Mouse (Mus musculus): ENCODE measurements at regions not wholly inside any gene's neighbourhood (a gene's known extent, or its start where the extent isn't known, plus 50 kb on each side); places are given as distances from the start of the nearest gene placed in this dataset.

DNA sequence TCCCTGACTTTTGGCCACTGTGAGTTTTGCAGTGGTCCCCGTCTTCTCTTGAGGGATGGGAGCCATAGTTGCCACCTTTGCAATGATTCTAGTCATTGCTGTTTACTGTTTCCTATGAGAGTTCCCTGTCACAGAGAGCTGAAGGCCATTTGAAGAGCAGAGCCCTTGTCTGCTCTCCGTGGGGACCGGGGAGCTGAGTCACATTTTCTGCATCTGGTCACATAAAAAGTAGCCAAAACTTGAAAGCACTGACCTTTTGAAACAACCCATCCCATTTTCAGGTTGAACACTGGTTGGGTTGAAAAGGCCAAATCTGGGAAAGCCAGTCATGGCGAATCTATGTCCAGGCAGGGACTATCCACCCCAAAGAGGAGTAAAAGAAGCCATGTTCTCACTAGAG, 387.9 kb upstream of the Mki67 start:
- intact Hi-C loops (cut with DNase I) = loop anchor here (1.0 kb wide), 1 partner anchor 8 kb away; no protein-coding TSS in a partner anchor
- Histone ChIP-seq H3K79me2 (replicated peaks; ENCODE audit: control insufficient read depth, insufficient read depth, low read length) (no peaks in the 10 kb centered on the region), H3K9ac (ENCODE audit: low read depth, low read length) (no peak overlapping the region), H3K4me3 (no peak overlapping the region), H3K27me3 (ENCODE audit: control insufficient read depth, insufficient read depth, low read length) (no peaks in the 10 kb centered on the region), H3K36me3 (ENCODE audit: control insufficient read depth, insufficient read depth, low read length) (no peaks in the 10 kb centered on the region), H3K27ac (no peak overlapping the region), H3K4me1 (ENCODE audit: control insufficient read depth, insufficient read depth, low read length) (no peaks in the 10 kb centered on the region)
- DNase-seq = no peak
- 82% methylated on average over 4 of the region's 4 CpGs for WGBS
- TF ChIP-seq POLR2A (IDR thresholded peaks at IDR 0.05; ENCODE audit: insufficient read depth, low read depth, low read length) (no peak), CTCF (IDR thresholded peaks at IDR 0.05) (no peak), EP300 (IDR thresholded peaks at IDR 0.05; ENCODE audit: insufficient read depth, low read depth, low read length) (no peak)

DNA sequence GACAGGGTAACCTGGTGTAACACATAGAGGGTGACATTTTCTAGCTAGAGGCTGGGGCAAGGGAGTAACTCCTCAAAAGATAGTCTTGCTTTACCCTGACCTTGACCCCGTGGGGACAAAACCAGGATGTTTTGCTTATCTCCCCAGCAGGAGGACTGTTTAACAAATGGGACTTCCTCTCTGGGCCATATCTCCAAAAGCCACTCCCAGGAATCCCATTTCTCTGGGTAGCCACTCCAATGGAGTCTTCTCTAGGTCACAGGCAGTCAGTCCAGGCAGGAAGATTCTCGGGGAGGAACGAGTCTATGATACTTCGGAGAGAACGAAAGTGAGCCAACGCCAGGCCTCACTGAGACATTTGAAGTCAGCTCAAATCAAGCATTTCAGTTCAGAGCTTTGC, 396.0 kb upstream of the Mki67 start:
- WGBS = 38% methylated on average over 6 of the region's 6 CpGs
- no peak for DNase-seq
- intact Hi-C loops (cut with DNase I) = loop anchor here (1.0 kb wide), 1 partner anchor 8 kb away; no protein-coding TSS in a partner anchor
- H3K4me3 ChIP-seq = no peak overlapping the region
- no peaks in the 10 kb centered on the region for H3K79me2 ChIP-seq (replicated peaks; ENCODE audit: control insufficient read depth, insufficient read depth, low read length)
- H3K4me1 ChIP-seq (ENCODE audit: control insufficient read depth, insufficient read depth, low read length) = peaks cover 2% of the 10 kb centered on the region; the same call in 1 of the 2 replicates
- H3K27ac ChIP-seq = no peak overlapping the region
- TF ChIP-seq CTCF (IDR thresholded peaks at IDR 0.05) (no peak), EP300 (IDR thresholded peaks at IDR 0.05; ENCODE audit: insufficient read depth, low read depth, low read length) (no peak), POLR2A (IDR thresholded peaks at IDR 0.05; ENCODE audit: insufficient read depth, low read depth, low read length) (no peak)
- no peak overlapping the region for H3K9ac ChIP-seq (ENCODE audit: low read depth, low read length)
- H3K27me3 ChIP-seq (ENCODE audit: control insufficient read depth, insufficient read depth, low read length) = no peaks in the 10 kb centered on the region
- no peaks in the 10 kb centered on the region for H3K36me3 ChIP-seq (ENCODE audit: control insufficient read depth, insufficient read depth, low read length)

DNA sequence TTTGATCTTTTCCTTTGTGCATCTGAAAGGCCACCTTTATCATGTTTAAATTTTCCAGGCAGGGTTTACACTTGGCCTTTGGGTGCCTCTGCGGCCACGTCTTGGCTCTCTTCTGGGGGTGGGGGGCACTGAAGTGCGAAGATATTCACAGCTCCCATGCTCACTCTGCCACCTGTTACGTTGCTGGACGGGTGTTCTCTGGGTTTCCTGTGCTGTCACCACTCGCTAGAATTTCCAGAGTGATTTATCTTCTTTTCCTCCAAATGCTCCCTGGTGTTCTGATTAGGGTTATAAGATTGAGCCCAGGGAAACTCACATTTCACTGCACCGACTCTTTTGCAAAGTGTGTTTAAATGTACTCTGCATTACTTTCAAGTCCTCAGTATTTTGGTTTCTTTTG, 404.8 kb upstream of the Mki67 start:
- TF ChIP-seq POLR2A (IDR thresholded peaks at IDR 0.05; ENCODE audit: insufficient read depth, low read depth, low read length) = no peak
- TF ChIP-seq CTCF (IDR thresholded peaks at IDR 0.05) = no peak
- TF ChIP-seq EP300 (IDR thresholded peaks at IDR 0.05; ENCODE audit: insufficient read depth, low read depth, low read length) = no peak
- DNase-seq = no peak
- Histone ChIP-seq H3K27me3 (ENCODE audit: control insufficient read depth, insufficient read depth, low read length) (no peaks in the 10 kb centered on the region), H3K27ac (no peak overlapping the region), H3K4me3 (no peak overlapping the region), H3K36me3 (ENCODE audit: control insufficient read depth, insufficient read depth, low read length) (no peaks in the 10 kb centered on the region), H3K4me1 (ENCODE audit: control insufficient read depth, insufficient read depth, low read length) (no peaks in the 10 kb centered on the region), H3K9ac (ENCODE audit: low read depth, low read length) (no peak overlapping the region), H3K79me2 (replicated peaks; ENCODE audit: control insufficient read depth, insufficient read depth, low read length) (no peaks in the 10 kb centered on the region)
- 40% methylated on average over 7 of the region's 7 CpGs for WGBS
- intact Hi-C loops (cut with DNase I) = no loop called here

DNA sequence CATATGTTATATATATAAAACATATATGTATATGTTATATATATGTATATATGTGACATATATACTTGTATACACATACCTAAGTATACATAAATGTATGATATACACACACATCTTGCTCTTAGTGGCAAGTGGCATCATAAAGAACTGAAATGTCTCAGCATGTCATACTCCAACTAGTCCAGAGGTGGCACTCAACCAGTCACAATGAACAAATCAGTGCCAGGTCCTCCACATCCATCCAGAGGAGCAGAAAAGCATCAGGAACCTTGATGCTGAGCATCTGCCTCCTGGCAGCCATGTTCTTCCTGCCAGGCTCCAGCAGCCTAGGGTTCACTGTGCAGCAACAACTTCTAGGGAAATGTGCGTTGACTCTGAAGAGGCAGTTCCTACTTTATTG, 405.2 kb upstream of the Mki67 start:
- no peak overlapping the region for H3K9ac ChIP-seq (ENCODE audit: low read depth, low read length)
- DNase-seq = no peak
- no peaks in the 10 kb centered on the region for H3K79me2 ChIP-seq (replicated peaks; ENCODE audit: control insufficient read depth, insufficient read depth, low read length)
- no peaks in the 10 kb centered on the region for H3K4me1 ChIP-seq (ENCODE audit: control insufficient read depth, insufficient read depth, low read length)
- H3K4me3 ChIP-seq = no peak overlapping the region
- intact Hi-C loops (cut with DNase I) = no loop called here
- TF ChIP-seq POLR2A (IDR thresholded peaks at IDR 0.05; ENCODE audit: insufficient read depth, low read depth, low read length) (no peak), CTCF (IDR thresholded peaks at IDR 0.05) (peak; percentile 25)
- WGBS = 92% methylated on average over 1 of the region's 1 CpGs
- no peaks in the 10 kb centered on the region for H3K36me3 ChIP-seq (ENCODE audit: control insufficient read depth, insufficient read depth, low read length)
- no peak overlapping the region for H3K27ac ChIP-seq
- no peaks in the 10 kb centered on the region for H3K27me3 ChIP-seq (ENCODE audit: control insufficient read depth, insufficient read depth, low read length)

GRCm38 (mm10) chr7:136124786-136125185, 408.6 kb upstream of the Mki67 start:
- no peak overlapping the region for H3K9ac ChIP-seq (ENCODE audit: low read depth, low read length)
- no peak for DNase-seq
- 53% methylated on average over 2 of the region's 2 CpGs for WGBS

DNA sequence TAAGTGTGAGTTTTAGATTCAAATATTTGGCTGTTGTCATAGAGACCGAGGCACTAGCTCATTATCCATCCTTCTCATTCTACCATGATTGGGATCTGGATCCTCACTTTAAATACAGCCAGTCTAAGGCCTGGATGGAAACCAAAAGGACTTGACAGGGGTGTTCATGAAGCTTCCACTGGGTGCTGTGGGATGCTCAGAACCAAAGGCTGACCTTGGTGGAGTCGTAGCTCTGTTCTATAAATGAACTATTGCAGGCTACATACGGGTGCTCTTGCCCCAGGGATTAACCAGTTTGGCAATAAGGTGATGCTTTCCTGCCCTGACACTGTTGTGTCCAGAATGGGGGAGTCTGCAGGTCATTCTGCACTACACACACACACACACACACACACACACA, 410.2 kb upstream of the Mki67 start:
- Histone ChIP-seq H3K27ac (no peak overlapping the region), H3K4me3 (no peak overlapping the region), H3K9ac (ENCODE audit: low read depth, low read length) (no peak overlapping the region), H3K4me1 (ENCODE audit: control insufficient read depth, insufficient read depth, low read length) (peaks cover 3% of the 10 kb centered on the region; the same call in 1 of the 2 replicates), H3K79me2 (replicated peaks; ENCODE audit: control insufficient read depth, insufficient read depth, low read length) (no peaks in the 10 kb centered on the region), H3K27me3 (ENCODE audit: control insufficient read depth, insufficient read depth, low read length) (no peaks in the 10 kb centered on the region), H3K36me3 (ENCODE audit: control insufficient read depth, insufficient read depth, low read length) (no peaks in the 10 kb centered on the region)
- WGBS = 88% methylated on average over 3 of the region's 3 CpGs
- intact Hi-C loops (cut with DNase I) = no loop called here
- no peak for DNase-seq
- TF ChIP-seq CTCF (IDR thresholded peaks at IDR 0.05) (no peak), EP300 (IDR thresholded peaks at IDR 0.05; ENCODE audit: insufficient read depth, low read depth, low read length) (no peak), POLR2A (IDR thresholded peaks at IDR 0.05; ENCODE audit: insufficient read depth, low read depth, low read length) (no peak)

More at GRCm38 (mm10) chr7:136124786-136125185, 408.6 kb upstream of the Mki67 start:
- H3K36me3 ChIP-seq (ENCODE audit: control insufficient read depth, insufficient read depth, low read length) = no peaks in the 10 kb centered on the region
- TF ChIP-seq POLR2A (IDR thresholded peaks at IDR 0.05; ENCODE audit: insufficient read depth, low read depth, low read length) (no peak), CTCF (IDR thresholded peaks at IDR 0.05) (no peak), EP300 (IDR thresholded peaks at IDR 0.05; ENCODE audit: insufficient read depth, low read depth, low read length) (no peak)
- H3K4me3 ChIP-seq = no peak overlapping the region
- H3K79me2 ChIP-seq (replicated peaks; ENCODE audit: control insufficient read depth, insufficient read depth, low read length) = no peaks in the 10 kb centered on the region
- intact Hi-C loops (cut with DNase I) = no loop called here
- no peak overlapping the region for H3K27ac ChIP-seq
- no peaks in the 10 kb centered on the region for H3K27me3 ChIP-seq (ENCODE audit: control insufficient read depth, insufficient read depth, low read length)
- peaks cover 3% of the 10 kb centered on the region; the same call in 1 of the 2 replicates for H3K4me1 ChIP-seq (ENCODE audit: control insufficient read depth, insufficient read depth, low read length)
